Mouse (Mus musculus) midbrain, embryonic 10.5 days (tissue): ENCODE data around the gene Usp24. TPM values are rescaled to one million over a fixed set of nuclear protein-coding genes. Genes with fewer than 3 reads are reported as not detected.

ENCODE experiments used
- DNase-seq: peaks from one replicate; pipeline ENCODE4 v3.0.0-alpha.2; 2017; ENCODE audit warnings: low spot score
- H3K27ac ChIP-seq: fragments of 300-500 bp; sonication (generic); replicated peaks from 2 replicates; pipeline ENCODE4 v1.5.1; 2016; ENCODE audit warnings: mild to moderate bottlenecking
- H3K27me3 ChIP-seq: fragments of 300-500 bp; sonication (generic); 2 replicates; pipeline ENCODE4 v1.6.1; 2016; ENCODE audit warnings: low read depth, mild to moderate bottlenecking; ENCODE audit not compliant: poor library complexity, severe bottlenecking
- H3K36me3 ChIP-seq: fragments of 300-500 bp; sonication (generic); 2 replicates; pipeline ENCODE4 v1.6.1; 2016; ENCODE audit warnings: mild to moderate bottlenecking, moderate library complexity
- H3K4me1 ChIP-seq: fragments of 300-500 bp; sonication (generic); 2 replicates; pipeline ENCODE4 v1.6.1; 2016
- H3K4me3 ChIP-seq: fragments of 300-500 bp; sonication (generic); 2 replicates; pipeline ENCODE4 v1.5.1; 2016; ENCODE audit warnings: mild to moderate bottlenecking, moderate library complexity
- H3K9me3 ChIP-seq: fragments of 300-500 bp; sonication (generic); replicated peaks from 2 replicates; pipeline ENCODE4 v1.6.1; 2016; ENCODE audit warnings: mild to moderate bottlenecking
- WGBS: fragments of 180-500 bp; shearing (Covaris S2); methylation state at CpG from one replicate; pipeline ENCODE4 v1.1.7; 2016; 5-methylcytosine and 5-hydroxymethylcytosine counted together
- polyA plus RNA-seq: library from polyadenylated mRNA; unstranded; fragments of >200 nt; fragmentation: Nextera tagmentation; extraction: Ambion mirVana; gene quantifications from 2 replicates; pipeline ENCODE4 v1.2.1, GENCODE M21; 2016

Usp24 gene
- polyA plus RNA-seq, 1 experiment from 2014 or later, result 6.4 TPM

- no peaks in the 10 kb centered on the region for H3K27me3 ChIP-seq
- no peaks in the 10 kb centered on the region for H3K36me3 ChIP-seq
- H3K27ac ChIP-seq, result no peak overlapping the region
- no peaks in the 10 kb centered on the region for H3K4me1 ChIP-seq
- WGBS, result 89% methylated on average over 6 of the region's 6 CpGs
- no peak for DNase-seq
- H3K9me3 ChIP-seq, result no peaks in the 10 kb centered on the region
- H3K4me3 ChIP-seq, result no peak overlapping the region
Measured at GRCm38 (mm10) chr4:106301346-106301745, 14.7 kb upstream of the Usp24 start.

DNA sequence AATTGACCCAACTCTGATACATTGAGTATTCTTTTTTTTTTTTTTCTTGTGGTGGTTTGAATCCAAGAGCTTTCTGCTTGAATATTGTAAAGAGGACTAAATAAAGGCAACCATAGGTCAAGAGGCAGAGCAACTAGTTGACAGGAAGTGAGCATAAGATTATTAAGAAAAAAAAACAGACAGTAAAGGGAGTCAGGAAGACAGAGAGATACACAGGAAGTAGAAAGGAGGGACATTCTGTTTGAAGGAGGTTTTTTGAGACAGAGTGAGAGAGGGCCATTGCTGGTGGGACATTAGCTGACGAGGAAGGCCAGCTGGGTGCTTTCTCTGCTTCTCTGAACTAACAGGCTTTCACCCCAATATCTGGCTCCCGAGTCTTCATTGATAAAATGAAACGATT, 7.9 kb upstream of the Usp24 start:
- Histone ChIP-seq H3K9me3 (no peaks in the 10 kb centered on the region), H3K27ac (no peak overlapping the region), H3K4me1 (no peaks in the 10 kb centered on the region), H3K4me3 (no peak overlapping the region), H3K27me3 (no peaks in the 10 kb centered on the region), H3K36me3 (no peaks in the 10 kb centered on the region)
- WGBS, result 89% methylated on average over 3 of the region's 3 CpGs
- no peak for DNase-seq

- H3K27ac ChIP-seq, result no peak overlapping the region
- H3K36me3 ChIP-seq, result no peaks in the 10 kb centered on the region
- no peaks in the 10 kb centered on the region for H3K9me3 ChIP-seq
- peaks cover 23% of the 10 kb centered on the region for H3K4me1 ChIP-seq
- H3K4me3 ChIP-seq, result no peak overlapping the region
- WGBS, result 82% methylated on average over 8 of the region's 8 CpGs
- no peak for DNase-seq
- H3K27me3 ChIP-seq, result 0 out of 2 replicates have a peak, but pooled peaks cover 12% of the 10 kb centered on the region
Measured at GRCm38 (mm10) chr4:106312651-106313050, 3.4 kb upstream of the Usp24 start.

DNA sequence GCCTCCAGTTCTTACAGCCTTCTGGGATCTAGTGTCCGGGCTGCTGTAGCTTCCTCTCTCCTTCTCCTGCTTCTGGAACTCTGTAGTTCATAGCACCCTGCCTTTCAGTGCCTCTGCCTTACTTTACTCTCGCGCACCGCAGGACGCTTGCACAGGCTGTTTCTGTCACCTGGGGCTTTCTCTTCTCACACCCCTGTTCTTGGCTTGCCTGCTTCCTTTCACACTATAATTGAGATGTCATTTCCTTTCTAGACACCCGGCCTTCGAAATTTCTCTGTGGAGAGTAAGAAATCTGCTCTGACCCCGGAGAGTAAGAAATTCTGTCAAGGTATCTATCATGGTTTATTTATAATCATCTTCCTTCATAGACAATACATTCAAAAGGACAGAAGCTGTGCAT, 2.9 kb upstream of the Usp24 start:
- WGBS, result 91% methylated on average over 8 of the region's 8 CpGs
- H3K27me3 ChIP-seq, result 0 out of 2 replicates have a peak, but pooled peaks cover 12% of the 10 kb centered on the region
- DNase-seq, result no peak
- no peaks in the 10 kb centered on the region for H3K36me3 ChIP-seq
- no peak overlapping the region for H3K27ac ChIP-seq
- peaks cover 27% of the 10 kb centered on the region for H3K4me1 ChIP-seq
- no peak overlapping the region for H3K4me3 ChIP-seq
- no peaks in the 10 kb centered on the region for H3K9me3 ChIP-seq

DNA sequence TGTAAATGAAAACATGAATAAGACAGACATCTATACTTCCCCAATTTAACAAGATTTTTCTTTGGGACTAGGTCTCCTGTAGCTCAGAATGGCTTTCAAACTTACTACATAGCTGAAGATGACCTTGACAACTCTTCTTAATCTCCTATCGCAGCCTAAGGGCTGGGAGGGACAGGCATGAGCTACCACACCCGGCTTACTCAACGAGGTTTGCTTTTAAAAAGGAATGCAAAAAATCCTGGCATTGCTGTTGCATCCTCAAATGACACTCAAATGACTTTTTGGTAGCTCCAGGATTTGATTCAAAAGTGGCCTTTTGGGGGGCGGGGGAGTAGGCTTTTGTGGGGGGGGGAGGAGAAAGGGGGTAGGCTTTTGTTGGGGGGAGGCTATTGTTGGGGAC, 2.1 kb upstream of the Usp24 start:
- 0 out of 2 replicates have a peak, but pooled peaks cover 12% of the 10 kb centered on the region for H3K27me3 ChIP-seq
- H3K4me3 ChIP-seq, result no peak overlapping the region
- no peaks in the 10 kb centered on the region for H3K9me3 ChIP-seq
- 55% methylated on average over 4 of the region's 4 CpGs for WGBS
- peaks cover 33% of the 10 kb centered on the region for H3K4me1 ChIP-seq
- 0 out of 2 replicates have a peak, but pooled peaks cover 2% of the 10 kb centered on the region for H3K36me3 ChIP-seq
- no peak overlapping the region for H3K27ac ChIP-seq
- DNase-seq, result no peak

GRCm38 (mm10) chr4:106314291-106314690, 1.7 kb upstream of the Usp24 start:
- Histone ChIP-seq H3K36me3 (0 out of 2 replicates have a peak, but pooled peaks cover 2% of the 10 kb centered on the region), H3K27me3 (0 out of 2 replicates have a peak, but pooled peaks cover 12% of the 10 kb centered on the region), H3K27ac (no peak overlapping the region), H3K4me1 (peaks cover 37% of the 10 kb centered on the region), H3K9me3 (no peaks in the 10 kb centered on the region), H3K4me3 (no peak overlapping the region)
- DNase-seq, result no peak

GRCm38 (mm10) chr4:106316351-106317178, 552 bp downstream of the Usp24 start:
- peak; percentile 79 for DNase-seq
- Histone ChIP-seq H3K36me3 (peaks cover 2% of the 10 kb centered on the region; the same call in 1 of the 2 replicates), H3K27me3 (0 out of 2 replicates have a peak, but pooled peaks cover 12% of the 10 kb centered on the region), H3K4me3 (peak overlapping the region; percentile 97), H3K4me1 (peaks cover 43% of the 10 kb centered on the region), H3K9me3 (no peaks in the 10 kb centered on the region), H3K27ac (peak overlapping the region; percentile 99)
- WGBS, result under 1% methylated on average over 81 of the region's 81 CpGs

GRCm38 (mm10) chr4:106317179-106318055, 1.4 kb downstream of the Usp24 start:
- H3K9me3 ChIP-seq, result no peaks in the 10 kb centered on the region
- H3K36me3 ChIP-seq, result peaks cover 2% of the 10 kb centered on the region; the same call in 1 of the 2 replicates
- WGBS, result 29% methylated on average over 19 of the region's 19 CpGs
- peak overlapping the region; percentile 97 for H3K4me3 ChIP-seq
- DNase-seq, result peak; percentile 30
- H3K27ac ChIP-seq, result peak overlapping the region; percentile 99
- 0 out of 2 replicates have a peak, but pooled peaks cover 12% of the 10 kb centered on the region for H3K27me3 ChIP-seq
- H3K4me1 ChIP-seq, result peaks cover 43% of the 10 kb centered on the region

- Histone ChIP-seq H3K4me1 (peaks cover 43% of the 10 kb centered on the region), H3K27ac (no peak overlapping the region), H3K4me3 (peak overlapping the region; percentile 97), H3K9me3 (no peaks in the 10 kb centered on the region), H3K36me3 (peaks cover 2% of the 10 kb centered on the region; the same call in 1 of the 2 replicates), H3K27me3 (0 out of 2 replicates have a peak, but pooled peaks cover 12% of the 10 kb centered on the region)
- no peak for DNase-seq
- WGBS, result 92% methylated on average over 4 of the region's 4 CpGs
Measured at GRCm38 (mm10) chr4:106318208-106318607, 2.2 kb downstream of the Usp24 start.

DNA sequence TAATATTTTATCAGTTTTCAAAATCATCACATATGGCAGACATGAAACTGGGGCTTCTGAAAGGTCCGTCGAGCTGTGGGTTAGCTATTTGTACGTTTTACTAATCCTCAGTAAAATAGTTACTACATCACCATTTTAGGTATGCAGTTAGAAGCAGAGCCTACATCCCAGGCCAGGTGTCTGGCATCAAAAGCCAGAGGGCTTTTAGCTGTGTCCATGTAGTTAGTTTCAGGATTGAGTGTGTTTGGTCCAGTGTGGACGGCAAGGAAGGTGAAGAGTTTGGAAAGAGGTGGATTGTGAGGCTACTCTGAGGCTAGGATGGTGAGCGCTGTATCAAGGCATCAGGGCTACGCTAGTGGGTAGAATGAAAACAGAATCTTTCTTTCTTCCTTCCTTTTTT, 3.0 kb downstream of the Usp24 start:
- no peaks in the 10 kb centered on the region for H3K9me3 ChIP-seq
- H3K4me3 ChIP-seq, result no peak overlapping the region
- peaks cover 2% of the 10 kb centered on the region; the same call in 1 of the 2 replicates for H3K36me3 ChIP-seq
- DNase-seq, result no peak
- no peak overlapping the region for H3K27ac ChIP-seq
- WGBS, result 93% methylated on average over 6 of the region's 6 CpGs
- H3K27me3 ChIP-seq, result 0 out of 2 replicates have a peak, but pooled peaks cover 11% of the 10 kb centered on the region
- H3K4me1 ChIP-seq, result peaks cover 41% of the 10 kb centered on the region

GRCm38 (mm10) chr4:106322846-106323245, 6.8 kb downstream of the Usp24 start:
- 93% methylated on average over 10 of the region's 10 CpGs for WGBS
- peaks cover 18% of the 10 kb centered on the region for H3K4me1 ChIP-seq
- DNase-seq, result no peak
- peaks cover 12% of the 10 kb centered on the region for H3K36me3 ChIP-seq
- no peak overlapping the region for H3K4me3 ChIP-seq
- no peaks in the 10 kb centered on the region for H3K9me3 ChIP-seq
- no peak overlapping the region for H3K27ac ChIP-seq
- H3K27me3 ChIP-seq, result no peaks in the 10 kb centered on the region

- Histone ChIP-seq H3K4me3 (no peak overlapping the region), H3K36me3 (peaks cover 12% of the 10 kb centered on the region), H3K27ac (no peak overlapping the region), H3K27me3 (no peaks in the 10 kb centered on the region), H3K4me1 (peaks cover 13% of the 10 kb centered on the region), H3K9me3 (no peaks in the 10 kb centered on the region)
- WGBS, result 74% methylated on average over 2 of the region's 2 CpGs
- no peak for DNase-seq
Measured at GRCm38 (mm10) chr4:106323318-106323717, 7.3 kb downstream of the Usp24 start.
